Mouse (Mus musculus) cerebellum, postnatal 36 days (tissue): Measurements from ENCODE around the gene Ptchd3.

Experiments
- DNase-seq, 2 experiments: peaks; one replicate each; pipeline ENCODE4 v3.0.0; 2021 to 2022; ENCODE audit warnings: mixed read lengths in 2 of 2

Ptchd3 gene

DNA sequence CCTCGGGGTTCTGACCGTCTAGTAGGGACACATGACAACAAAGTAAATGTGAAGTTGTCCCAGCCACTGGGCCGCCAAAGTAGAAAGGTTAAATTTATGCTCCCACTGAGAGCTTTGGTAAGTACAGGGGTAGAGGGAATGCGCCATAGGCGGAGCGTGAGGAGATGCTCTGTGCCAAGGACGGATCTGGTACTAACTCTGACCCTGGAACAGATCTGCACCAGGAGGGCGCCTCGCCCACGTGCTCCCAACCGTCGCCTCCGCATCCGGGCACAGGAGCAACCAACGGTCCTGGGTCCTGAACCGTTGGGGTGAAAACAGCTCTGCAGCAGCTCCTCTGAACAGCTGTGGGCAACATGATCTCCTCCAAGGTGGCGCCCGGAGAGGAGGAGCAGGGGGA, at the start of gene Ptchd3:
Gene Ptchd3, plus strand, starts transcription at position 301 of the 400 bp plus-strand sequence.
- DNase-seq, result no peak

DNA sequence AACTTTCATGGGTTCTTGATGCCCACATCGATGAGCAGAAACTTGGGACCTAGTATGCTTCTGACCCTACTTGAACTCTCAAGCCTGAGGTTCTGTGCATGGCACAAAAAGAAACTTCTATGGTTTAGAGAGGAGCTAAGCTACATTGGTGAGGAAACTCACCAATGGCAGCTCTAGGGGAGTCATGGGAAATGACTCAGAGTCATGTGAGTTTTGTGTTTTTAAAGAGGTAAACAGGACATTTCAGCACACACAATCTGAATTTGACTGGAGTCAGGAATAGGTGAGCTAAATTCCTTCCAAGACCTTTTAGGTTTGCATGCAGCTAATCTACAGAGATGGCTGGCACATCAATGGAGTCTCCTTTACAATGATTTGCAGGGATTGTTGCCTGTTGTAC, 48.2 kb upstream of the Ptchd3 start:
- DNase-seq, result no peak

DNA sequence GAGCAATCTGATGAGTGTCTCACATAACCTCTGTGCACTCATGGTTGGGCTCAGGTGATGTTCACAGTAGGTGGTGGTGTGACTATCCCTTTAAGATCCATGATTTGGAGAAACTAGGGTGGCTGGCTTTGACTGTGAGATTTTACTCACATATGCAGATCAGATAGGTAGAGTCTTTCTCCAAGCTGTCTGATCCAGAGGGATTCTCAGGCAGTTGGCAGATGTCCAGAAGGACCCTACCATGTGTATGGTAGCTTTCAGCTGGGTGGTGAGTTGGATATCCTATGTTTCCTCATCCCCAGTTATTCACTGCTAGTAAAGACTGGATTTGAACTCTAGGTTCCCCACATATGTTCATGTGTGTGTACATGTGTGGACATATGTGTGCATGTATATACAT, 42.6 kb upstream of the Ptchd3 start:
- no peak for DNase-seq

DNA sequence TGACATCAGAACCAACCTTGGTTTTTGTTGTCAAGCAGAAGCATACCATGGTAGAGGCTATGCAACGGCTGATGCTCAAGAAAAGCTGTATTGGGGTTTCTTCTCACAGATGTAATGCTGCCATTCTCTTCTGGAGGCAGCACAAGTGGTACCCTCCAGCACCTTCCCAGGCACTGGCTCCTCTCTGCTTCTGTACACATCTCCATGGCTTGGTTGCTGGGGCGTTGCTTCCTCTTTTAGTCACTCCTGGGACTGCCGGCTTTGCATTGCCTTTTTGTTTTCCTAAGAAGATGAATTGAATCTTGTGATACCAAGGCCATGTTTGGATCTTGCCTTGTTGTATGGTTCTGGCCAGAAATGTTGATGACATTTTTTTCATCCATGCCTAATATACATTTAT, 40.5 kb upstream of the Ptchd3 start:
- DNase-seq, result no peak

- no peak for DNase-seq
Measured at GRCm38 (mm10) chr11:121790671-121791094, 39.4 kb upstream of the Ptchd3 start.

DNA sequence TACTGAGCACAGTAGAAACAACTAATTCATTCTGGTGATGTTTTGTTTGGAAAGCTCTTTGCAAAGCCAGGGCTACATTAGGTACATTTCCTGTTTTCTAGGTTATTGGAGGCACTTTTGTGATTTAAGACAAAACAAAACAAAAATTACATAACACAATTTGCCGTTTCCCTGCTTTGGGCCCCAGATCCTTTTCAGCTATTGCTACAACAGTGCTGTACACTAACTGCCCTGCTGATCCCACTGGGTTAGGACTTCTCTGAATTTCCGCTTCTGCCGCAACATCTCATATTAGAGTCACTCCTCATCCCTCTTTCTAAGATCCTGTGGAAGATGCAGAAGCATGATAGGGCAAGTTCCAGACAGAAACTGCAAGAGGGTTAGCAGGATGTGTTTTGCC, 38.6 kb upstream of the Ptchd3 start:
- no peak for DNase-seq

DNA sequence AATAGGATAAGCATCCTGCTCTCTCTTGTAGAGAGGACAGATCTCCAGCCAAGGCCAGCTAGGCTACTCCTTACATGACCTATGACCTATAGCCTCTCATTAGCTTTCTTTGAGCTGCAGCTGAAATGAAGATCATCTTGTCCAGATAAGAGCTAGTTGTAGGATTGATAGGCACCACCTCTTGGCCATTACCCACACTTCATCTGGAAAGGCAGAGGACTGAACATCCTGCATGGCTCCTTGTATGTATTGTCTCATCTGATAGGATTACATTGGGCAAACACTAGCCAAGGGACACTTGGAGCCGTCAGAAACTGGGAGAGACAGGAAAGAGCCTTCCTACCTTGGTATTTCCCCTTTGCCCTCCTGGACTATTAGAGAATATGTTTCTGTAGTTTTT, 38.1 kb upstream of the Ptchd3 start:
- DNase-seq, result no peak

- DNase-seq, result no peak
Measured at GRCm38 (mm10) chr11:121793530-121793929, 36.5 kb upstream of the Ptchd3 start.

GRCm38 (mm10) chr11:121794186-121794585, 35.9 kb upstream of the Ptchd3 start:
- no peak for DNase-seq

- DNase-seq, result no peak
Measured at GRCm38 (mm10) chr11:121794591-121795199, 35.4 kb upstream of the Ptchd3 start.

- DNase-seq, result no peak
Measured at GRCm38 (mm10) chr11:121795978-121796377, 34.1 kb upstream of the Ptchd3 start.

- DNase-seq, result no peak
Measured at GRCm38 (mm10) chr11:121798591-121798990, 31.5 kb upstream of the Ptchd3 start.

DNA sequence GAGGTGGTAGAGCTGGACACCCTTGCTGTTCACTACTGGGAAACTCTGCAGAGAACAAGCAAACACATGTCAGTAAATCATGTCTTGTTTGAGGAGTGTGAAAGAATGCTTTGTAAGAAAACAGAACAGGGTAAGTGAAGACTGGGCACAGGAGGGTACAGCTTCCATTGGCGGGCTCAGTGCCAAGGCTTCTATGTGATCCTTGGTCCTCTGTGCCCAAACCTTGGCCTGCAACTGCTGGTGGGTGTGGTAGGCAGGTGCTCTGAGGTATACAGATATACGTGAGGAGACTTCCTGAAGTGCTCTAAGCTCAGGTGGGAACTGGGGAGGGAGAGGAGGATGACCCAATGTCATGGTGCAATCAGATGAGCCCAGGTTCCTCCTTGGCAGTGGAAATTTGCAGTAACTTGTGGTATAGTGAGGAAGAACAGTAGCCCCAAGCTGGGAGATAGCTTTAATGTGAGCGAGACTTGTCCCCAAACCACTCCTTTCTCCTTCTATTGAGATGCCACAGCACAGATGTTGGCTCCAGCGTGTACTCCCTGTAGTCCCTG, 30.2 kb upstream of the Ptchd3 start:
- DNase-seq, result no peak

DNA sequence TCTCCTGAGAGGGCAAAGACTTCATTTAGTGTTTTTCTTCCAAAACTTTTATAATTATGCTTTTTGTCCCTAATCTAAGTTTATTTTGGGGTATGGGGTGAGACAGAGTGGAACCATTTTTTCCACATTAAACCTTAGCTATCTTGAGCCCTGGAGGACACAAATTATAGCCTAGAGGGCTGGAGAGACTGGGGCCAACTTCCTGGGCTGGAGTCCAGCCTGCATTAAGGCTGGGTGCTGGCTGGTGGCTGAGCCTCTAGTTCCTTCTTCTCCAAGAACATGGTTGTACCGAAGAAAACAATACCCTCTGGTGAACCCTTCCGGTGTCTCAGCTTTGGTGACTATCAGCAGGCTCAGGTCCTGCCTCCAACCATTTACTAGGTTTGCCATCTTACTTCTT, 27.3 kb upstream of the Ptchd3 start:
- no peak for DNase-seq

GRCm38 (mm10) chr11:121804258-121805027, 25.6 kb upstream of the Ptchd3 start:
- DNase-seq, result no peak

GRCm38 (mm10) chr11:121808204-121808852, 21.7 kb upstream of the Ptchd3 start:
- DNase-seq, result peak; percentile 77 to 84

DNA sequence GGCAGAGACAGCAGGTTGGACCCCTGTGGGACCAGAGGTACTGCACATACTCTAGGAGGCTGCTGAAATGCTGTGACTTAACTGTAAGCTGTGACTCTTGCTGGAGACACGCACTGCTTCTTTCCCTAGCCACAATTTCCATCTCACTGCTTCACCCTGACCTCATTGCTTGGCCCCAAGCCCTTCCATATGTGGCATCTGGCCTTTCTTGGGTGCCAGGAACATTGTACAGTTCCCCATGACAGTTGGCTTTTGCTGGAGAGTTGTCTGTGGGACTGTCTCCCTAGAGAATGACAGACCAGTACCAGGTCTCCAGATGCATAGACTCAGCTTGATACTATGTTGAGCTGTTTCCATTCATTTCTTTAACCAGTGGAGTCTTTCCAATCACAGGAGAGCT, 21.2 kb upstream of the Ptchd3 start:
- DNase-seq, result peak; percentile 37 to 42

DNA sequence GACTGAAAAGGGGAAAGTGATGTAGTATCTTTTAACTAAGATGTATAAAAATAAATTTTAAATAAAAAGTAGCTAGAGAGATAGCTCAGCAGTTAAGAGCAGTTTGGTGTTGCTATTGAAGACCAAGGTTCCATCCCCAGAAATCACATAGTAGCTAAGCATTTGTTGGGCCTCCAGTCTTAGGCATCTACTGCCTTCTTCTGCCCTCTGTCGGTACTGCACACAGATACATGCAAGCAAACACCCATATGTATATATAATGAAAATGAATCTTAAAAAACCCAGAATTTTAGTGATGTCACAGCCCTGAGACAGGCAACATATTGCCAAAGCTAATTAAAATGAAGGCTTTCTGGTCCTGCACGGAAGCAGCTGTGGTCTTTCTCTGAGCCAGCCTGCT, 15.9 kb downstream of the Ptchd3 start:
- DNase-seq, result no peak

DNA sequence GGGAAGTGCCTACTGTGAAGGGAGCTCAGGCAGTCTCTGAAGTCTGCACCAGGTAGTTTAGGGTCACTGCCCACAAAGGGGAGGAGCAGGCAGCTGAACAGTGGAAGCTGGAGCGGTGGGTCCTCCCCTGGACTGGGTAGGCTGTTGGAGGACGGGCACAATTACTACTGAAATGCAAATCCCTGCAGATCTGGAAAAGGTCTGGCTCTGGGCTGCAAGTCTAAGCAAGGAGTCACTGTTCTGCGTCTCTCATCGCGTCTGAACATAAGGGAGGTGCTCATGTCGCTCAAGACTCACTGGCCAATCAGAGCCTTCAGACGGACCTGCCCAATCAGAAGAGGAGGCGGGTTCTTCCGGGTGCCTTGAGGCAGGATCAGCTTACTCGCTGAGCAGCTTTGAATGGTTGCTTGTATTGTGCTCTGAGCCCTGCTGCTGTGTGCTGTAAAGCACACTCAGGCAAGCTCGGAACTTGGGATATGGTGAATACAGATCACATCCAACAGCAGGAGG, 17.8 kb downstream of the Ptchd3 start:
- peak; percentile 70 for DNase-seq
